ENCODE assay signal across 27 mouse cellular contexts in genomic region chr3:156205246-156205645, GRCm38 (mm10).
"Had no signal": no experiment of that assay in that cellular context is flagged by ENCODE, and none has a peak within 500 bp of the region (broad histone marks: within the 10 kb centered on the region; RNA-seq: fewer than 3 reads in every experiment).

No protein-coding gene starts in this region.

- H3K4me2 ChIP-seq: heart, embryonic 15.5 days; hindbrain, embryonic 12.5 days; hindbrain, embryonic 14.5 days; intestine, embryonic 15.5 days; limb, embryonic 12.5 days; liver, embryonic 11.5 days; liver, embryonic 13.5 days; liver, embryonic 15.5 days had no signal

- H3K9me3 ChIP-seq: heart, embryonic 15.5 days; hindbrain, embryonic 10.5 days; hindbrain, embryonic 12.5 days; intestine, embryonic 15.5 days; limb, embryonic 10.5 days; limb, embryonic 12.5 days; liver, embryonic 13.5 days; liver, embryonic 15.5 days had no signal

- H3K4me3 ChIP-seq: gastrocnemius, adult 2 months; heart, embryonic 15.5 days; hindbrain, embryonic 10.5 days; hindbrain, embryonic 12.5 days; intestine, embryonic 15.5 days; layer of hippocampus, adult 2 months; left cerebral cortex, adult 2 months; limb, embryonic 10.5 days; limb, embryonic 12.5 days; liver, embryonic 13.5 days; liver, embryonic 15.5 days had no signal

- DNase-seq: gastrocnemius, adult 2 months; gastrocnemius, postnatal 10 days; gastrocnemius, postnatal 25 days; heart, adult 18-20 months; heart, postnatal 36 days; kidney, adult 18-20 months; kidney, adult 8-10 months; kidney, postnatal 10 days; kidney, postnatal 25 days; kidney, postnatal 4 days; liver; liver, embryonic 13.5 days had no signal

- H3K4me1 ChIP-seq: hindbrain, embryonic 10.5 days; hindbrain, embryonic 12.5 days; intestine, embryonic 15.5 days; limb, embryonic 10.5 days; limb, embryonic 12.5 days; liver, embryonic 13.5 days; liver, embryonic 15.5 days had no signal

- ATAC-seq: forebrain, embryonic 16.5 days; hindbrain, embryonic 16.5 days; inflammation-experienced regulatory T-cells, adult 6 months; intestine, embryonic 15.5 days; intestine, postnatal 0 days had no signal

- H3K9ac ChIP-seq: heart, embryonic 15.5 days; hindbrain, embryonic 12.5 days; hindbrain, embryonic 14.5 days; intestine, embryonic 15.5 days; limb, embryonic 12.5 days; liver, embryonic 13.5 days; liver, embryonic 15.5 days had no signal

- H3K36me3 ChIP-seq: heart, embryonic 15.5 days; hindbrain, embryonic 10.5 days; hindbrain, embryonic 12.5 days; intestine, embryonic 15.5 days; limb, embryonic 10.5 days; limb, embryonic 12.5 days; liver, embryonic 13.5 days; liver, embryonic 15.5 days had no signal

- H3K27ac ChIP-seq: gastrocnemius, adult 2 months; heart, embryonic 15.5 days; hindbrain, embryonic 10.5 days; hindbrain, embryonic 12.5 days; hindbrain, embryonic 14.5 days; intestine, embryonic 15.5 days; layer of hippocampus, adult 2 months; left cerebral cortex, adult 2 months; limb, embryonic 10.5 days; limb, embryonic 12.5 days; liver, embryonic 13.5 days; liver, embryonic 15.5 days had no signal

- H3K27me3 ChIP-seq: heart, embryonic 15.5 days; hindbrain, embryonic 12.5 days; intestine, embryonic 15.5 days; limb, embryonic 12.5 days; liver, embryonic 13.5 days; liver, embryonic 15.5 days had no signal
